Mouse (Mus musculus) ovary, postnatal 10 days (tissue): ENCODE measurements around the gene 2410137M14Rik.
"Not testable (repeated sequence)": the region's sequence is repeated elsewhere in the genome, so short reads cannot be mapped to it uniquely, and the experiment has no call there.

ENCODE experiments used
- DNase-seq: peaks from one replicate; pipeline ENCODE4 v3.0.0; 2022; ENCODE audit warnings: low spot score

Gene 2410137M14Rik

DNA sequence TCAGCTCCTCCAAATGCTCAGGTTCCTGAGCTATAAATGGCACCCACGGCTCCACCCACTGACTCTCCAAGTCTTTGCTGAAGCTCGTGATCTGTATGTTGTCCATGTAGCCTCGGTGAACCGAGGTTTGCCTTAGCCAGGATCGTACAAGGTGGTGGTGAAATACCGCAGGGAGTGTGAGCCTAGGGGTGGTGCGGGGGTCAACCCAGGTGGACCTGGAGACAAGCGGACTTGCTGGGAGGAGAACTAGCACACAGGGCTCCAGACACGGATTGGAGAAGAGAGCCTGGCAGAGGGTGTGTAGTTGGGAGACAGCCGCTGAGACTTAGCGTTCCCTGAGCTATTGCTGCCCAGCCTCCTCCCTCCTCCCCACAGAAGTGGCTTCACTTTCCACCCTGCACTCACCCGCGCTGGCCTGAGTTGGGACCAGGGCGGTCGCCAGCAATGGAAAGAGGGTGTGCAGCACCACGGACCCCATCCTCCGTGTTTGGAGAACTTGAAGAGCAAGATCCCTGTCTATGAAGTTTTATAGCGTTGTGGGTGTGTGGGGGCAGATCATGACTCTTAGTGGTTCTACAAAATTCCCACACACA, at the start of gene 2410137M14Rik:
Gene 2410137M14Rik (minus strand): TSS at position 17 of the 593 bp plus-strand sequence.
- no peak for DNase-seq

DNA sequence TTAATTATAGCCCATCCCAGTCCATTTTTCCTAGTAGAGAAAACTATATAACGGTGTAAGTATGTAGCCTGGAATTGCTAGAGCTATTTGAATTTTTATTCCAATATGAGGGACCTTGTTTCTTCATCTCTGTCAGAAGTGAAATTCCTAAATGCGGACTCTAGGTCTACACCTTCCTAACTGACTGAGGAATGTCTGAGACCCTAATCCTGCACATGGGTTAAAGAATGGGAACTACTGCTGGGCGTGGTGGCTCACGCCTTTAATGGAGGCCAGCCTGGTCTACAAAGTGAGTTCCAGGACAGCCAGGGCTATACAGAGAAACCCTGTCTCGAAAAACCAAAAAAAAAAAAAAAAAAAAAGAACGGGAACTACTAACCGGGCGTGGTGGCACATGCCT, 48.1 kb upstream of the 2410137M14Rik start:
- DNase-seq: no peak

DNA sequence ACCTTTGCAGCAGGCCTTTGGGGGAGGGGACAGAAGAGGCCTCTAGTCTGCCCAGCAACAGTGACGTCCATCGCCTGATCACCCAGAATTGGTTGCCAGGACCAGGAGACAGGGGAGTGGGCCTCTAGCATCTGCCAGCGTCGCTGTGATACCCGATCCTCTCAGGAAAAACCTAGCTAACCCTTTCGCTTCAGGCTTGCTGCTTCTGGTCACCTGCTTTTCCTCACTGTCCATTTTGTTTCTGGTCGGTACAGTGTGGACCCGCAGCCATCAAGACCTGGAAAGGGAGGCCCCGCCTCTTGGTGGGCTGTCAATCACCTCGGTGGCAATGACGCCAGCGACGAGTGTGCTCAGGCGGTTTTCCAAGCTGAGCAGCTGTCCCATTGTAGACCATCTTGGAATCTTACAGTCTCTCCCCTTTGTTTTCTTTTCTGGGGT, 47.7 kb upstream of the 2410137M14Rik start:
- DNase-seq: peak; percentile 77

DNA sequence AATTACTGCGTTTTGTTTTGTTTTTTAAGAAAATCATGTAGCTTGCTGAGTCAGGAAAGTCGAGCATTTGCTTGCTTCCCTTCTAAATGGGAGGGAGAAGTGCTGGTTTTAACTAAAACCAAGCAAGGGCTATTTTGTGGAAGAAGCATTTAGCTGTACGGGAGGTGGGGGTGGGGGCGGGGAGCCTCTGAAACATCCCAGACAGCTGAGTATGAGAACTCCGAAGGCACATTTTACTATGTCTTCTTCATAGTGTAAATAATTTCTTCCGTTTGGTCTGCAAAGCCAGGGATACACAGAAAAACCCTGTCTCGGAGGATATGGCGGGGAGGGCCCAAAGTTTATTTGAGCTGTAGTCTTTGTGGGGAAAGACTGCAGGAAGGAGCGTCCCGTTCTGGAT, 47.2 kb upstream of the 2410137M14Rik start:
- DNase-seq: no peak

DNA sequence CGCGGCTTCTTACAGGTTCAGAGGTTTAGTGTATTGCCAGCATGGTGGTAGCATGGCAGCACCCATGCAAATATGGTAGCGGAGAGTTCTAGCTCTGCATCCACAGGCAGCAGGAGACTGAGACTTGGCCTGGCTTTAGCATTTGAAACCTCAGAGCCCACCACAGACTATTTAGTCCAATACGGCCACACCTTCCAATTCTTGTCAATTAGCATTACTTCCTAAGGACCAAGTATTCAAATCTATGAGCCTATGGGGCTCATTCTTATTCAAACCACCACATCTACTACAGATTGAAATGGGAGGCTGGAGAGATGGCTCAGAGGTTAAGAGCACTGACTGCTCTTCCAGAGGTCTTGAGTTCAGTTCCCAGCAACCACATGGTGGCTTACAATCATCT, 46.4 kb upstream of the 2410137M14Rik start:
- no peak for DNase-seq

DNA sequence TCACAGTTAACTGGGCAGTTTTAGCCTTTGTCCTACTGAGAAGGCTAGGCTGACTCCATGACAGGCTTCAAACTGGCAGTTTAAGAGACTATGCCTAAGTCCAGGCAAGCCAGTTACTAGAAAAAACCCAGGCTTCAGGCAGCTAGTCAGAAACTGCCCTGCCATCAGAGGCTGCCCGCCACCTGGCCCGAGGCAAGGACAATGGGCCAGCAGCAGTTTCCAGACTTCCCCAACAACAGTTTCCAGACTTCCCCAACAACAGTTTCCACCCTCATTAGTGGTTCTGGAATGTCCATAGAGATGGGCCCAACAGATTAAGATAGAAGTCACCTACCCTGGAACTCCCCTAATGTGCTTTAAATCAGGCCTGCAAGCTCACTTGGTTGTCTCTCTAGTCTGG, 45.4 kb upstream of the 2410137M14Rik start:
- no peak for DNase-seq

DNA sequence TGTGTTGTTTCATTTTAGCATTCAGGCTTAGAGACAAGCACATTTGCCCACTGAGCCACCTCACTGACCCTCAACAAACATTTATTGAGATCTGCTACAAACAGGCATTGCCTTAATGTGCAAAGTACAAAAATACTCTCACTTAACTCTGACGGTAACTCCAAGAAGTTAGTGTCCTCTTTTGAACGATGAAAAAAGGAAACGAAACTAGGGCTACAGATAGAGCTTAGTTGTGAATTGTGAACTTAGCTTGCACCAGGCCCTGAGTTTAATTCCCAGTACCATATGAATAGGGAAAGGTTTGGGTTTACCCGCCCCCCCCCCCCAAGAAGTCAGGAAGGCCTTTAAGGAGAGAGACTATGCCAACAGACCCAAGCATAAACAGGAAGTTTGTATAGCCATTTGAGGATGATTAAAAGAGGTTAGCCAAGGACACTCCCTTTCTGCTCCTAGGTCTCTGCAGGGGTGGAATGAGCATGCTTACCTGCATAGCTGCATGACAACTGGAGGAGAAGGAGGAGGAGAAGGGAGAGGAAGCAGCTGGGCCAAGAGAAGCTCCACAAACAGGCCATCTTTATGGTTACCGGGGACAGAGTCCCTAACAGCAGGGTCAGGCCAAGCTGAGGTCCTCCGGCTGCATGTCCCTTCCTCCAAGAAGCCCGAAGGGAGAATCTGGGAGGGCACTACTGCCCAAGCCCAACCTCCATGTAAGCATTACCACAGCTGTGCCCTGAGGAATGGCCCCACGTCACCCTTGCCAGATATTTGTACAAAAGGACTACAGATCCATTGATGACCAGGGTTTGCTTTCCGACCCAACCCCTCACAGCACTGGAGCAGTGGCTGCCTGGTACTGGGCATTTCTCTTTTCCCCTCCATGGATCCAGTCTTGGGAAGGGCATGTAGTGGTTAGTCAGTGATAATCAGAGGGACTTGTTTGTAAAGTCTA, 41.9 kb upstream of the 2410137M14Rik start, which contains the start of gene Mog:
Gene Mog (minus strand): TSS at position 771 of the 949 bp plus-strand sequence.
- no peak for DNase-seq

DNA sequence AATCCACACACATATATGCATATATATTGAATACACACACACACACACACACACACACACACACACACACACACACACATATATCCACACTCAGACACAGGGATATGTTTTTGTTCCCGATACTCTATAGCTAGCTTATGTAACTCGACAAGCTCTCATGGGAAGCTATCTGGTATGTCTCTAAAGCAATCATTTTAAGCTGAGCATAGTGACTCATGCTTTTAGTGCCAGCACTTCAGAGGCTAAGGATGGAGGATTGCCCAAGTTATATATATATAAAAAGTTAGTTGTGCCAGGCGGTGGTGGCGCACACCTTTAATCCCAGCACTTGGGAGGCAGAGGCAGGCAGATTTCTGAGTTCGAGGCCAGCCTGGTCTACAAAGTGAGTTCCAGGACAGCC, 38.2 kb upstream of the 2410137M14Rik start:
- DNase-seq: not testable (repeated sequence)

DNA sequence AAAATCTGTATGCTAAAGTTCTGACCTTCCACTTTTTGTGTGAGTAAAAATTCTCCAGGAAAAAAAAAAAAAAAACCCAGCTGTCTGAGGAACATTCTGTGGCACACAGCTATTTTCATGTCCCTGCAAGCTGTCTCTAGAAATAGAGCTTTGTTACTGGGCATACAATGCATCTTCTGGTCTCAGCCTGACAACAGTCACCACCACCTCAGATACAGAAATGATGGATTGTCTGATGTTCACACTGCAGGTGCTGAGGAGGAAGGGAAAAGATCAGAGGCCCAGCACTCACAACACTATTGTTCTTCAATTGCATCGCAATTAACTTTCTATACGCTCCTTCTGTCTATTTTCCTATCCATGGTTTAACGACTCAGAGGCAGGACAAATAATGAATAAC, 37.3 kb upstream of the 2410137M14Rik start:
- DNase-seq: no peak

DNA sequence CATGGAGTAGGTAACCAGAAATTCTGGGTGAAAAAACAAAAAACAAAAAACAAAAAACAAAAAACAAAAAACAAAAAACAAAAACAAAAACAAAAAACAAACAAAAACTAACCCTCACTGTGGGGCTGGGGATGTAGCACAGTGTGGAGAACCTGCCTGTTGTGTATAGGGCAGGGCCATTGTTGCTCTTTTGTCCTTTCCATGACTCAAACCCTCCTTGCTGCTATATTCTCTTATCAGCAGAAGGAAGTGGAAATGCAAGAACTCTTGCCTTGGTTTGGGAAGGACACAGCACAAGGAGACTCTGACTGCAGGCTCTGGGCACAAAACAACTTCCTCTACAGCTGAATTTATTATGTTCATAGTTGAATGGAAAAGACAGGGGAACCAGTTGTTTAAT, 35.3 kb upstream of the 2410137M14Rik start:
- no peak for DNase-seq

DNA sequence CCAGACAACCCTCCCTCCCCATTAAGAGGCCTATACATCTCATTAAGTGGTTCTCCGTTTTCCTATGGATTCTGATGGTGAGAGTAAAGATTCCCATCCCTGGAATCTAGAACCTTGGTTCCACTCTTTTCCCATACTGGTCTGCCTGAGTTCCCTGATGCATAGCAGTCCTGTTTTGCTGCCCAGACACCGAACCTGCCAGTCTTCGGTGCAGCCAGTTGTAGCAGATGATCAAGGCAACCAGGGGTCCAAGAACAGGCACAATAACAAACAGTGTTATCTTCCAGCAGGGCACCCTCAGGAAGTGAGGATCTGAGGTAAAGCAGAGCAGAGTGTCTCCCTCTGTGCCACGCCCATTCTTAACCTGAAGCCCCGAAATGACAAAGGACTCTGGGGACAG, 31.1 kb upstream of the 2410137M14Rik start:
- no peak for DNase-seq

DNA sequence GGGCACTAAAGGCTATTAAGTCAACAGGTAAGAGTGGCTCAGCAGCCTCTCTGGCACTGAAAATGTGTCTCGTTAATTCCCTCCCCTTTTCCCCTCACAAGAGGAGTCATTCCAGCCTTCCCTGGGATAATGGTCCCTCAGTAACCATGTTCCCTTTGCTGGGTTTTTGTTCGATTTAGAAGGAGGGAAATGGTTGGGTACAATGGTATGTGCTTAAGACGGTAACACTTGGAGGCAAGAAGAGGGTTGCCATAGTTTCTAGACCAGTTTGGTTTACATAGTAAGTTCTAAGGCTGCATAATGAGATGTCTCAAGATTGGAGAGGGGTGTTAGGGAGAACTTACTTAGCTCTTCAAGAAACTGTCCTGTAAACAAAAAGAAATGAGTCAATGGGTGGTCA, 30.7 kb upstream of the 2410137M14Rik start:
- no peak for DNase-seq

DNA sequence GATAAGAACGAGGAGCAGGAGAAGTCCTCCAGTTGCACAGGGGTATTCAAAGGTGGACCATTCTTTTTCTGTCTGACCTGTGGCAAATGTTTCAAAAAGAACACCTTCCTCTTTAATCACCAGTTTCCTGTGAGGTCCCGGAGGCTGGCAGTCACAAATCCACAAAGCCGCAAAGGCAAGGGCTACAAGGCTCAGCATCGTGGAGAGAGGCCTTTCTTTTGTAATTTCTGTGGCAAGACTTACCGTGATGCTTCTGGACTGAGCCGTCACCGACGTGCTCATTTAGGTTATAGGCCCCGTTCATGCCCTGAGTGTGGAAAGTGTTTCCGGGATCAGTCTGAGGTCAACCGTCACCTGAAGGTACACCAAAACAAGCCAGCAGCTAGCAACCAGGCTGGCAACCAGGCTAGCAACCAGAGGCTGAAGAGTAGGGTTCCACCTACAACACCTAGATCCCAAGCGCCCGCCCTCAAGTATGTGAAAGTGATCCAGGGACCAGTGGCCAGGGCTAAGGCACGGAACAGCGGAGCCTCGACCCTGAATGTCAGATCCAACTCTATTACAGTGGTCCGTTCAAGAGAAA, 28.5 kb upstream of the 2410137M14Rik start:
- DNase-seq: no peak

DNA sequence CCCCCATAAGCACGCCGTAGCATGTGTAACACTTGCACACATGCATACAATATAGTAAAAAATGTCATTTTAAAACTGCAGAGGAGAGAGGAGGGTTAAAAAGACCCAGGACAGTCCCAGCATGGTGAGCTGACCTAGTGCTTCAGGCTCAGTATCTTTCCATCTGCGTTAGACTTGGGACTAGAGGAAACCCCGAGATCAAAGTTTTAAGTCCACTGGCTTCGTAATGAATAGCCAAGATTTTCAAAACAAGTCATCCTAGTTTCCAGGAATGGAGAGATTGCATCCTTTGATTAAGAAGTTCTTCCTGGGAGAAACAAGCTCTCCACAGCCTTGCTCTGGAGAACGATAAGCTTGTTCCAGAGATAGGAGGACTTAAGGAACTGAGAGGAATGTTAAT, 27.1 kb upstream of the 2410137M14Rik start:
- no peak for DNase-seq

DNA sequence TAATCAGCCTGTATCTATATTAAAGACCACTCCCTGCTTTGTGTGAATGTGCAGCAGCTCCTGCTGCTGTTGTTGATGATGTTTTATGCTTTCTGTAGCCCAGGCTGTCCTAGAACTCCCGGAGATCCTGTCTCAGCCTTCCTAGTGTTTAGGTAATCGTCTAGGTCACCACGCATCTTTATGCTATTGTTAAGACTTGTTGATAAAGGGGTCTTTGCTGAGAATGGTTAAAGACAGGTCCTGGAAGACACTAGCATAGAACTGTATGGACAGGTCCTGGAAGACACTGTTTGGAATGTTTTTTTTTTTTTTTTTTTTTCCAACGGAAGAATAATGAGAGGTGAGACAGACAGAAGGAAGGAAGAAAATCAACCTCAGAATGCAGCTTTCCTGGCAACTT, 22.3 kb upstream of the 2410137M14Rik start:
- DNase-seq: no peak

DNA sequence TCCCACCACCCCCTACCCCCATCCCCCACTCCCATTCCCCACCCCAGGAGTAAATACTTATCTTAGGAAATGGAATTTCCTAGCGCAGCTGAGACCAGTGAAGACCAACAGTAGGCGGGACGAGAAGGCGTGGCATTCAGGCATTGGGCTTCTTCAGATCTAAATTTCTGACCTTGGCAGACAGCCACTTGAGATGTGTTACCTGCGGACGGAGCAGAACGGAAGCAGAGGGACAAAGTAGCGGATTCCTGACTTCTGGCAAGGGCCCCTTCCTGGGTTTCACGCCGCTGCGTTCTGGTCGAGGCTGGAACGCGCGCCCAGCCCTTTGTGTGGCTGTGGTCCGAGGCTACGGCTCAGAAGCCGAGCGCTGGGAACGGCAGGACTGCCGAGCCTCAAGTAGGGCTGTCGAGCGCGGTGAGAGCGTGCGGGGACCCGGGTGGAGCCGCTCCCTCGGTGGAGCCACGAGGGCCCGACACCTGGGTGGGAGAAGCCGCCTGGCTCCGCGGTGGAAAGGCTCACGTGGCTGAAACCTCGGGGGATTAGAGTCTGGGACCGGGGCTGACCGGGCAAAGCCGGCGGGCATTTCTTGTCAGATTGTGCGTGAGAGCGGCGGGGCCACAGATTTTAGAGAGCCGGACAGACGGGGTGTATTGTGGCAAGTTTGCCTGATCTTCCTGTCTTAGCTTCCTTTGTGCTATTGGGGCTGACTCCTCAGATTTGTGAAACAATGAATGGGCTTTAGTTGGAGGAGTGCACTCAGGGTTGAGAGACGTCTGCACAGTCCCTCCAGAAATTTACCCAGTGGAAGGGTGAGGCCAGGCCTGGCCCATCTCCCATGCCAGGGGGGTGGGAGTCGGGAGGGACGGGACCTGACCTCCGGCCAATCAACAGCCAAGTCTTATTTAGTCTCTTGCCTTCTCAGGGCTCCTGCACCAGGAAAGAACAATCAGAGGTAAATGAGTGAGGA, 21.6 kb upstream of the 2410137M14Rik start:
- peak; percentile 21 for DNase-seq

DNA sequence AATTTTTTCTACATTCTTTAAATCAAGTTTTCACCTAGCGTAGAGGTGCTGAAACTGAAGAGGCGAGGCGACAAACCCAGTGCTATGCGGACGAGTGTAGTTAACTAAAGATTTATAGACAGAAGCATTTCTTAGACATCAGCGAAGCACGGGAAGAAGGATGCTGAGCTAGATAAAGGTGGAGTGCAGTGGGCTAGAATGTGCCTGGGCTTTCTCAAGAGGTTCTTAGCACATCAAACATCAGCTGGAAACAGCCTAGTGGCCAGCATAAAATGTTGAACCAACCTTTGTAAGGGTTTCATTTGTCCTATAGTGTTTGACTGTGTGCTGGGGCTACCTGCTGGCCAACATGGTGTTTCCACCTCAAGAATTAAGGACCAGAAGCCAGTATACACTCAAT, 19.8 kb upstream of the 2410137M14Rik start, which contains the start of gene Zfp57:
Gene Zfp57 (plus strand): TSS at position 301 of the 400 bp plus-strand sequence.
- DNase-seq: no peak

DNA sequence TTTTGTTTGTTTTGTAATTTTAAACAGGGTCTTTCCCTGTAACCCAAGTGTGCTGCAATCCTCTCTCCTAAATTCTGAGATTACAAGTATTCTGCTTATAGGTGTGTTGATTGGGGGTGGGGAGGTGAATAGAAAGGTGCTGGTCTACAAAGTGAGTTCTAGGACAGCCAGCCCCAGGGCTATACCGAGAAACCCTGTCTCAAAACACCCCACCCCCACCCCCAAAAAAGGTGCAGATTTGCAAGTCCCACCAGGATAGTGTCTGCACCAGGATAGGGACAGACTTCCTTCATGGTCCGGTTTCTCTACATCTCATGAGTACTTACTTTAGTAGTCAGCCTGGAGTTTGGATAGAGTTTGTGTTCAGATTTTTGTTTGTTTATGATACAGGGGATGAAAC, 17.4 kb upstream of the 2410137M14Rik start:
- no peak for DNase-seq

DNA sequence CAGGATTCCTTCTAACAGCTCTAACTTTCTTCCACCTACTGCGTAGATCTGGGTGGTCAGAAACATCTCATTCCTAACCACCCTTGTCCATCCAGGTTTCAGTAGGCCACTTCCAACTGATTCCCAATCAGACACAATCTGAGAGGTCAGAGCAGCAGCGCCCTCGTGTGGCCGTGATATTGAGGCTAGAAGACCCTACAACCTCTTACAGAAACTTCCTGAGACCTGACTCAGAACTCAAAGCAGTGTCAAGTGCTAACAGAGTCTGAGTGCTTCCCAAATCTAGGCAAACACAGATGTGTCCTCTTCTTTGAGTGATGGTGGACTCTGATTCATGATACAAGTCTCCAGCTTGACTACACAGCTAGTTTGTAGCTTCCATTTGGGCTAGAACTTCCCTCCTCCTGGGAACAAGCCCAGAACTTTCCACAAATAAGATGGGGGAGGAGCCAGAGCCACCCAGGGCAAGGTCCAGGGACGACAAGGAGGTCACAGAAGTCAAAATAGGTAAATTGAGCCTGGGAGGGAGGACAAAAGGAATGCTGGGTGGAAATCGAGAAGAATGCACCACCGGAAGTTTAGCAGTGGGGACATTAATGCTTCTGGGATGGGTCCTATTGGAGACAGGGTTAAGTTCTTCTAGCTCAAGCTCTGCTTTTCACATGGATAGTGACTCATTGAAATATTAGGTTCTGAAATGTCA, 16.1 kb upstream of the 2410137M14Rik start:
- DNase-seq: peak; percentile 50

DNA sequence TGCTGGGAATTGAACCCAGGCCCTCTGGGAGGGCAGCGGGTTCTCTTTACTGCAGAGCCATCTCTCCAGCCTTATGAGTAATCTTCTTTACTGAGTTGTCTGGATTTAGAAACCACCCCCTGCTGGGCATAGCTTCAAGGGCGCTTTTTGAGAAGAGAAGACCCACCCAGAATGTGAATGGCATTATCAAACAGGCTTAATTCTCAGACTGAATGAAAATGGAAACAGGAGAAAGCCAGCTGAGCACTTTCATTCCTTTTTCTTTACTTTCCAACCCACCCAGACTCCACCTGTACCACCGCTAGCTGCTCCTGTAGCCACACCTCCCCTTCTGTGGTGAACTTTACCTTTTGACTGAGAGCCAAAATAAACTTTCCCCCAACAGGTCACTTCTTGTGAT, 14.4 kb upstream of the 2410137M14Rik start:
- DNase-seq: no peak

DNA sequence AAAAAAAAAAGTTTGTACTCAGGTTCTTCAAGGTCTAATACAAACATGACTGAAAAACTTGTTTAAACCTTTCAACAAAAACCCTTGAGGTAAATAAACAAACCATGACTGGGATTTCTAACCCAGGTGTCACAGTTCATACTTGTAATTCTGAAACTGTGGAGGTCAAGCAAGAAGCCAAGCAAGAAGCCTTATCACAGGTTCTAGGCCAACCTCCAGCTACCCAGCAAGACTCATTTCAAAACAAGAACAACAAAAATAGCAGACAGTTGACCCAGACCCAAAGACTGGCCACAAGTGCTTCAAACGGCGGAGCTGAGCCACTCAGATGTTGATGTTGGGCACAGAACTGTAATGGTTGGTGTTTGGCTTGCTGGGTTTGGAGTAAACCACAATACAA, 13.5 kb upstream of the 2410137M14Rik start:
- DNase-seq: no peak
